Mouse (Mus musculus): ENCODE data around the gene Cemip2.

GRCm38 (mm10) chr19:21773621-21774020 lies 4.5 kb upstream of the Cemip2 start:
- TF ChIP-seq CTCF (IDR thresholded peaks at IDR 0.05; ENCODE audit: control insufficient read depth, insufficient read depth, insufficient replicate concordance, low read depth, low read length) (no peak), POLR2A (IDR thresholded peaks at IDR 0.05; ENCODE audit: control insufficient read depth, low read depth, low read length) (no peak)
